Mouse (Mus musculus) C2C12 (cell line): ENCODE data around the gene Gm37240. TPM values are rescaled to one million over a fixed set of nuclear protein-coding genes. Genes with fewer than 3 reads are reported as not detected.

ENCODE experiments used
- H3K27me3 ChIP-seq: one replicate; pipeline ENCODE4 v1.6.1; 2011; ENCODE audit not compliant: control insufficient read depth, insufficient read depth, insufficient read length
- H3K36me3 ChIP-seq: one replicate; pipeline ENCODE4 v1.6.1; 2011; ENCODE audit not compliant: control insufficient read depth, insufficient read depth
- H3K4me3 ChIP-seq: one replicate; pipeline ENCODE4 v1.5.1; 2011; ENCODE audit warnings: mild to moderate bottlenecking, control low read depth; ENCODE audit not compliant: poor library complexity, insufficient read depth, severe bottlenecking
- H3K79me2 ChIP-seq: one replicate; pipeline ENCODE4 v1.6.1; 2011; ENCODE audit not compliant: control insufficient read depth, insufficient read depth
- H3K79me3 ChIP-seq: one replicate; pipeline ENCODE4 v1.6.1; 2011; ENCODE audit warnings: low read depth, control low read depth
- H3ac ChIP-seq: one replicate; pipeline ENCODE3; 2011; ENCODE audit warnings: low read depth; ENCODE audit not compliant: control insufficient read depth, insufficient read length
- CEBPB ChIP-seq: IDR thresholded peaks from one replicate; pipeline ENCODE4 v1.6.1; 2011; ENCODE audit warnings: low read depth, mild to moderate bottlenecking, control low read depth, moderate library complexity
- CTCF ChIP-seq: IDR thresholded peaks from one replicate; pipeline ENCODE4 v1.5.1; 2011; ENCODE audit not compliant: control insufficient read depth, insufficient read depth, insufficient read length
- FOSL1 ChIP-seq: IDR thresholded peaks from one replicate; pipeline ENCODE4 v1.8.0; 2011; ENCODE audit warnings: mild to moderate bottlenecking, low read length; ENCODE audit not compliant: poor library complexity, insufficient read depth, severe bottlenecking
- MAX ChIP-seq: IDR thresholded peaks from one replicate; pipeline ENCODE4 v1.6.1; 2011; ENCODE audit warnings: mild to moderate bottlenecking, control low read depth
- MYOD1 ChIP-seq: IDR thresholded peaks from one replicate; pipeline ENCODE4 v1.6.1; 2011; ENCODE audit warnings: low read depth; ENCODE audit not compliant: control insufficient read depth, insufficient read length
- MYOG ChIP-seq: IDR thresholded peaks from one replicate; pipeline ENCODE4 v1.6.1; 2011; ENCODE audit not compliant: control insufficient read depth, insufficient read length; ENCODE audit errors: extremely low read depth
- USF1 ChIP-seq: IDR thresholded peaks from one replicate; pipeline ENCODE4 v1.6.1; 2011; ENCODE audit warnings: low read depth, mild to moderate bottlenecking, control low read depth, moderate library complexity
- polyA plus RNA-seq: library from polyadenylated mRNA; unstranded; fragments of >200 nt; fragmentation: generic; extraction: Trizol; gene quantifications from one replicate; pipeline ENCODE4 v1.2.1, GENCODE M21; 2012; ENCODE audit warnings: missing spikeins

Gm37240 gene
- polyA plus RNA-seq, 1 experiment = 7.3 TPM

- no peak for TF ChIP-seq USF1
- TF ChIP-seq CEBPB = no peak
- no peak for TF ChIP-seq MAX
- TF ChIP-seq CTCF = no peak
- TF ChIP-seq MYOD1 = no peak
- TF ChIP-seq MYOG = no peak
- no peak for TF ChIP-seq FOSL1
- no peaks in the 10 kb centered on the region for H3K79me2 ChIP-seq
- no peak overlapping the region for H3ac ChIP-seq
- no peak overlapping the region for H3K4me3 ChIP-seq
- H3K79me3 ChIP-seq = no peaks in the 10 kb centered on the region
- H3K27me3 ChIP-seq = no peaks in the 10 kb centered on the region
- H3K36me3 ChIP-seq = no peaks in the 10 kb centered on the region
Measured at GRCm38 (mm10) chr3:85455453-85455852, 431.9 kb downstream of the Gm37240 start.

GRCm38 (mm10) chr3:85454001-85454400 lies 433.3 kb downstream of the Gm37240 start:
- no peaks in the 10 kb centered on the region for H3K79me3 ChIP-seq
- H3K36me3 ChIP-seq = no peaks in the 10 kb centered on the region
- no peaks in the 10 kb centered on the region for H3K79me2 ChIP-seq
- no peak for TF ChIP-seq USF1
- TF ChIP-seq CEBPB = no peak
- no peak for TF ChIP-seq CTCF
- TF ChIP-seq FOSL1 = no peak
- TF ChIP-seq MAX = no peak
- no peak for TF ChIP-seq MYOG
- no peak for TF ChIP-seq MYOD1
- H3K27me3 ChIP-seq = no peaks in the 10 kb centered on the region
- no peak overlapping the region for H3ac ChIP-seq
- no peak overlapping the region for H3K4me3 ChIP-seq

- no peaks in the 10 kb centered on the region for H3K36me3 ChIP-seq
- no peak for TF ChIP-seq MYOG
- no peak for TF ChIP-seq MAX
- no peak for TF ChIP-seq FOSL1
- no peak for TF ChIP-seq CTCF
- TF ChIP-seq USF1 = no peak
- no peak for TF ChIP-seq CEBPB
- TF ChIP-seq MYOD1 = no peak
- no peaks in the 10 kb centered on the region for H3K27me3 ChIP-seq
- no peak overlapping the region for H3ac ChIP-seq
- no peak overlapping the region for H3K4me3 ChIP-seq
- no peaks in the 10 kb centered on the region for H3K79me2 ChIP-seq
- no peaks in the 10 kb centered on the region for H3K79me3 ChIP-seq
Measured at GRCm38 (mm10) chr3:85449461-85449860, 437.9 kb downstream of the Gm37240 start.

GRCm38 (mm10) chr3:85442781-85443180 lies 444.5 kb downstream of the Gm37240 start:
- Histone ChIP-seq H3K79me3 (no peaks in the 10 kb centered on the region), H3K4me3 (no peak overlapping the region), H3K36me3 (no peaks in the 10 kb centered on the region), H3ac (no peak overlapping the region), H3K79me2 (no peaks in the 10 kb centered on the region), H3K27me3 (peaks cover 4% of the 10 kb centered on the region)
- TF ChIP-seq MYOD1 (no peak), MYOG (no peak), FOSL1 (no peak), USF1 (no peak), CTCF (no peak), CEBPB (no peak), MAX (no peak)

- TF ChIP-seq CEBPB = no peak
- no peak for TF ChIP-seq MYOD1
- no peak for TF ChIP-seq FOSL1
- TF ChIP-seq MAX = no peak
- TF ChIP-seq MYOG = no peak
- TF ChIP-seq USF1 = no peak
- no peak for TF ChIP-seq CTCF
- no peaks in the 10 kb centered on the region for H3K36me3 ChIP-seq
Measured at GRCm38 (mm10) chr3:85442261-85442660, 445.1 kb downstream of the Gm37240 start.

GRCm38 (mm10) chr3:85435406-85435805 lies 451.9 kb downstream of the Gm37240 start:
- H3K4me3 ChIP-seq = no peak overlapping the region
- H3K27me3 ChIP-seq = peaks cover 10% of the 10 kb centered on the region
- no peaks in the 10 kb centered on the region for H3K79me3 ChIP-seq
- TF ChIP-seq CTCF (no peak), FOSL1 (no peak), USF1 (no peak), MYOG (no peak)
- no peaks in the 10 kb centered on the region for H3K79me2 ChIP-seq
- H3ac ChIP-seq = no peak overlapping the region
- no peaks in the 10 kb centered on the region for H3K36me3 ChIP-seq

More at GRCm38 (mm10) chr3:85442261-85442660, 445.1 kb downstream of the Gm37240 start:
- Histone ChIP-seq H3K79me3 (no peaks in the 10 kb centered on the region), H3K4me3 (no peak overlapping the region), H3ac (no peak overlapping the region), H3K79me2 (no peaks in the 10 kb centered on the region), H3K27me3 (peaks cover 6% of the 10 kb centered on the region)
